Mouse (Mus musculus): ENCODE data around the gene Zfp719. TPM values are rescaled to one million over a fixed set of nuclear protein-coding genes. Genes with fewer than 3 reads are reported as not detected.

Zfp719 gene
- polyA plus RNA-seq, 1 experiment from 2014 or later = 15.1 TPM

Other genes starting within 250 kb of the Zfp719 start
- 0.10 and 0.37 TPM in 2 replicates for gene Siglecf, start 228.3 kb upstream of the Zfp719 start, polyA plus RNA-seq (2016; fragmentation: Nextera tagmentation; extraction: Ambion mirVana)
- 0.04 and 0.09 TPM in 2 replicates for gene Siglecg, start 171.4 kb upstream of the Zfp719 start, polyA plus RNA-seq (2016; fragmentation: Nextera tagmentation; extraction: Ambion mirVana)
- 1.9 and 3.9 TPM in 2 replicates for gene Lim2, start 151.9 kb upstream of the Zfp719 start, polyA plus RNA-seq (2016; fragmentation: Nextera tagmentation; extraction: Ambion mirVana)
- gene Nkg7, start 142.5 kb upstream of the Zfp719 start, polyA plus RNA-seq (2016; fragmentation: Nextera tagmentation; extraction: Ambion mirVana) = 0.27 and 0.37 TPM in 2 replicates
- not detected in 2 replicates for gene Cldnd2, start 138.8 kb upstream of the Zfp719 start, polyA plus RNA-seq (2016; fragmentation: Nextera tagmentation; extraction: Ambion mirVana)
- gene Etfb, start 135.5 kb upstream of the Zfp719 start, polyA plus RNA-seq (2016; fragmentation: Nextera tagmentation; extraction: Ambion mirVana) = 237 and 240 TPM in 2 replicates
- 0.38 and 0.90 TPM in 2 replicates for gene Gm45233, start 135.5 kb upstream of the Zfp719 start, polyA plus RNA-seq (2016; fragmentation: Nextera tagmentation; extraction: Ambion mirVana)
- gene Vsig10l, start 116.5 kb upstream of the Zfp719 start, polyA plus RNA-seq (2016; fragmentation: Nextera tagmentation; extraction: Ambion mirVana) = 5.2 and 6.7 TPM in 2 replicates
- gene Iglon5, start 89.5 kb upstream of the Zfp719 start, polyA plus RNA-seq (2016; fragmentation: Nextera tagmentation; extraction: Ambion mirVana) = 1.9 and 2.0 TPM in 2 replicates
- gene 4931406B18Rik, start 73.7 kb upstream of the Zfp719 start, polyA plus RNA-seq (2016; fragmentation: Nextera tagmentation; extraction: Ambion mirVana) = not detected in 2 replicates
- gene Cd33, start 35.2 kb upstream of the Zfp719 start, polyA plus RNA-seq (2016; fragmentation: Nextera tagmentation; extraction: Ambion mirVana) = 0.66 and 1.1 TPM in 2 replicates
- gene Zfp658, start 17.4 kb upstream of the Zfp719 start, polyA plus RNA-seq (2016; fragmentation: Nextera tagmentation; extraction: Ambion mirVana) = 6.1 and 6.5 TPM in 2 replicates
- gene Zfp819, start 27.6 kb downstream of the Zfp719 start, polyA plus RNA-seq (2016; fragmentation: Nextera tagmentation; extraction: Ambion mirVana) = 0.31 and 0.56 TPM in 2 replicates
- gene Ceacam18, start 55.1 kb downstream of the Zfp719 start, polyA plus RNA-seq (2016; fragmentation: Nextera tagmentation; extraction: Ambion mirVana) = not detected in 2 replicates
- 0.31 and 0.39 TPM in 2 replicates for gene Siglece, start 80.6 kb downstream of the Zfp719 start, polyA plus RNA-seq (2016; fragmentation: Nextera tagmentation; extraction: Ambion mirVana)
- gene Ctu1, start 92.4 kb downstream of the Zfp719 start, polyA plus RNA-seq (2016; fragmentation: Nextera tagmentation; extraction: Ambion mirVana) = 16.6 and 18.1 TPM in 2 replicates
- gene Klk14, start 110.8 kb downstream of the Zfp719 start, polyA plus RNA-seq (2016; fragmentation: Nextera tagmentation; extraction: Ambion mirVana) = not detected in 2 replicates
- gene Klk13, start 133.0 kb downstream of the Zfp719 start, polyA plus RNA-seq (2016; fragmentation: Nextera tagmentation; extraction: Ambion mirVana) = 0.36 and 0.73 TPM in 2 replicates
- not detected in 2 replicates for gene Klk12, start 189.3 kb downstream of the Zfp719 start, polyA plus RNA-seq (2016; fragmentation: Nextera tagmentation; extraction: Ambion mirVana)
- gene Klk11, start 195.0 kb downstream of the Zfp719 start, polyA plus RNA-seq (2016; fragmentation: Nextera tagmentation; extraction: Ambion mirVana) = 0.13 and 0.27 TPM in 2 replicates
- gene Klk10, start 201.4 kb downstream of the Zfp719 start, polyA plus RNA-seq (2016; fragmentation: Nextera tagmentation; extraction: Ambion mirVana) = 0.46 and 0.87 TPM in 2 replicates
- 0.14 TPM in 1 of 2 replicates, not detected in the other for gene Klk9, start 212.3 kb downstream of the Zfp719 start, polyA plus RNA-seq (2016; fragmentation: Nextera tagmentation; extraction: Ambion mirVana)
- 14.5 and 17.2 TPM in 2 replicates for gene Klk8, start 218.0 kb downstream of the Zfp719 start, polyA plus RNA-seq (2016; fragmentation: Nextera tagmentation; extraction: Ambion mirVana)
- gene Klk7, start 231.7 kb downstream of the Zfp719 start, polyA plus RNA-seq (2016; fragmentation: Nextera tagmentation; extraction: Ambion mirVana) = not detected in 2 replicates
- 0.20 and 0.24 TPM in 2 replicates for gene Klk6, start 244.9 kb downstream of the Zfp719 start, polyA plus RNA-seq (2016; fragmentation: Nextera tagmentation; extraction: Ambion mirVana)